Mouse (Mus musculus): ENCODE results near the gene Haus8. TPM values are rescaled to one million over a fixed set of nuclear protein-coding genes. Genes with fewer than 3 reads are reported as not detected.
"Not testable (repeated sequence)": the region's sequence is repeated elsewhere in the genome, so short reads cannot be mapped to it uniquely, and the experiment has no call there.

The Haus8 gene
- polyA plus RNA-seq (2015; fragmentation: Nextera tagmentation; extraction: Ambion mirVana), result 58.2 and 58.3 TPM in 2 replicates

GRCm38 (mm10) chr8:71272286-71273150, at the start of gene Haus8, which contains the start of gene Myo9b:
TSS of gene Haus8 (minus strand) at chr8:71272934.
TSS of gene Myo9b (plus strand) at chr8:71272714.
- peak; percentile 99 for ATAC-seq (ENCODE audit: low FRiP score, low read depth)
- Histone ChIP-seq H3K36me3 (peaks cover 17% of the 10 kb centered on the region), H3K4me3 (peak within 1 kb of the TSS; percentile 85), H3K4me1 (peaks cover 32% of the 10 kb centered on the region), H3K4me2 (replicated peaks) (peak within 1 kb of the TSS; percentile 86), H3K27me3 (no peaks in the 10 kb centered on the region), H3K9ac (peak within 1 kb of the TSS; percentile 80), H3K9me3 (no peaks in the 10 kb centered on the region), H3K27ac (peak within 1 kb of the TSS; percentile 83)
- WGBS, result under 1% methylated on average over 81 of the region's 84 CpGs

- not testable (repeated sequence) for H3K4me3 ChIP-seq; H3K4me2 ChIP-seq (replicated peaks); H3K9me3 ChIP-seq; H3K27ac ChIP-seq; H3K9ac ChIP-seq; H3K4me1 ChIP-seq; H3K27me3 ChIP-seq; ATAC-seq (ENCODE audit: low FRiP score, low read depth)
- WGBS, result 92% methylated on average over 2 of the region's 2 CpGs
- H3K36me3 ChIP-seq, result peaks cover 67% of the 10 kb centered on the region
Measured at GRCm38 (mm10) chr8:71319760-71320159, 47.0 kb upstream of the Haus8 start.

- not testable (repeated sequence) for H3K4me2 ChIP-seq (replicated peaks); ATAC-seq (ENCODE audit: low FRiP score, low read depth); H3K4me3 ChIP-seq; H3K27me3 ChIP-seq; H3K9ac ChIP-seq; H3K9me3 ChIP-seq; H3K4me1 ChIP-seq; H3K27ac ChIP-seq
- peaks cover 57% of the 10 kb centered on the region for H3K36me3 ChIP-seq
- WGBS, result 85% methylated on average over 5 of the region's 5 CpGs
Measured at GRCm38 (mm10) chr8:71318610-71319009, 45.9 kb upstream of the Haus8 start.

DNA sequence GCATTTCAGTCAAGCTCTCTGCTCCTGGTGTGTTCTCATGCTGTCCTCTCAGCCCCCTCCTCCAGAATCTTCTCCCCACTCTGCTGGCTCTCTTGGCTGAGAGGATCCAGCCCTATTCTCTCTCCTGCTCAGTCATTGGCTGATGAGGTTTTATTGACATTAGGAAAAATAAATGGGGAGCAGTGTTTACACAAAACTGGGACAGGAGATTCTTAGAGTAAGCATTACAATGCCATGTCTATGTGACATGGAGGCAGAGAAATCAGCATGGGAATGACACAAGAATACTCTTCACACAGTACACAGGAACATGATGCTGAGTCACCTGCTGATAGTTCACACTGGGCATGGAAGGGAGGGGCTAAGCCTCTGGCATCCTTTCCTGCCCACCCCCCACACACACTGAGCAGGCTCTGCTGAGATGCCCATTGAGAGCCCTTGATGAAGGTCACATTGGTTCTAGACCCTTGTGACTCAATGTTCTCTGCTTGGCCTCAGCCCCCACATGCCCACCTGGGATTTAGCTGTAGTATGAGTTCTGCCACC, 43.8 kb upstream of the Haus8 start:
- no peak for ATAC-seq (ENCODE audit: low FRiP score, low read depth)
- Histone ChIP-seq H3K27me3 (no peaks in the 10 kb centered on the region), H3K9me3 (no peaks in the 10 kb centered on the region), H3K36me3 (peaks cover 37% of the 10 kb centered on the region), H3K27ac (no peak overlapping the region), H3K4me2 (replicated peaks) (no peak overlapping the region), H3K9ac (no peak overlapping the region), H3K4me3 (no peak overlapping the region), H3K4me1 (peaks cover 14% of the 10 kb centered on the region)

GRCm38 (mm10) chr8:71315972-71316371, 43.2 kb upstream of the Haus8 start:
- Histone ChIP-seq H3K9me3 (no peaks in the 10 kb centered on the region), H3K9ac (no peak overlapping the region), H3K36me3 (peaks cover 31% of the 10 kb centered on the region), H3K4me3 (no peak overlapping the region), H3K4me2 (replicated peaks) (no peak overlapping the region), H3K4me1 (peaks cover 14% of the 10 kb centered on the region), H3K27me3 (no peaks in the 10 kb centered on the region), H3K27ac (no peak overlapping the region)
- 91% methylated on average over 5 of the region's 5 CpGs for WGBS
- ATAC-seq (ENCODE audit: low FRiP score, low read depth), result no peak

GRCm38 (mm10) chr8:71313951-71314350, 41.2 kb upstream of the Haus8 start:
- no peak for ATAC-seq (ENCODE audit: low FRiP score, low read depth)
- no peaks in the 10 kb centered on the region for H3K9me3 ChIP-seq
- H3K27ac ChIP-seq, result no peak overlapping the region
- 90% methylated on average over 2 of the region's 2 CpGs for WGBS
- peaks cover 14% of the 10 kb centered on the region for H3K4me1 ChIP-seq
- no peak overlapping the region for H3K9ac ChIP-seq
- no peaks in the 10 kb centered on the region for H3K27me3 ChIP-seq
- H3K4me3 ChIP-seq, result no peak overlapping the region
- H3K4me2 ChIP-seq (replicated peaks), result no peak overlapping the region
- H3K36me3 ChIP-seq, result peaks cover 28% of the 10 kb centered on the region

- Histone ChIP-seq H3K27me3 (no peaks in the 10 kb centered on the region), H3K36me3 (peaks cover 26% of the 10 kb centered on the region), H3K9ac (peak overlapping the region; percentile 48; the same call in 1 of the 2 replicates), H3K4me2 (replicated peaks) (no peak overlapping the region), H3K4me1 (peaks cover 14% of the 10 kb centered on the region), H3K27ac (peak overlapping the region; percentile 28; the same call in 1 of the 2 replicates), H3K4me3 (no peak overlapping the region), H3K9me3 (no peaks in the 10 kb centered on the region)
- peak; percentile 50 for ATAC-seq (ENCODE audit: low FRiP score, low read depth)
- 58% methylated on average over 1 of the region's 1 CpGs for WGBS
Measured at GRCm38 (mm10) chr8:71312700-71313099, 40.0 kb upstream of the Haus8 start.

GRCm38 (mm10) chr8:71310446-71310845, 37.7 kb upstream of the Haus8 start:
- no peak for ATAC-seq (ENCODE audit: low FRiP score, low read depth)
- no peaks in the 10 kb centered on the region for H3K9me3 ChIP-seq
- H3K27ac ChIP-seq, result no peak overlapping the region
- H3K9ac ChIP-seq, result no peak overlapping the region
- H3K36me3 ChIP-seq, result peaks cover 8% of the 10 kb centered on the region
- H3K4me1 ChIP-seq, result peaks cover 14% of the 10 kb centered on the region
- H3K4me3 ChIP-seq, result no peak overlapping the region
- no peaks in the 10 kb centered on the region for H3K27me3 ChIP-seq
- no peak overlapping the region for H3K4me2 ChIP-seq (replicated peaks)
- 80% methylated on average over 6 of the region's 6 CpGs for WGBS

DNA sequence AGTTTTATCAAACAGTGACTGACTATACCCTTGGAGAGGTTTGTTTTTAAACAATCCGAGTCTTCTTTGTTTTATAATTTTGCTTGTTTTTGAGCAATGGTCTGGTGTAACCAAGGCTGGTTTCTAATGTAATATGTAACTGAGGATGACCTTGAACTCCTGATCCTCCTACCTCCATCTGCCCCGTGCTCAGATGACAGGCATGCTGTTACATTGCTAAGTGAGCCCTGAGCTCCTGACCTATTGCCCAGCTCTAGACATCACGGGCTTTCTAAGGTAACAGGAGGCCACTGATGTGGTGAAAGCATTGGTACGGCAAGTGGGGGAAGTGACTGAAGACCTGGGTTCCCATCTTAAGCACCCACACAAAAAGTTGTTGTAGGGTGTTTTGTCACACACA, 35.2 kb upstream of the Haus8 start:
- Histone ChIP-seq H3K4me2 (replicated peaks) (no peak overlapping the region), H3K9ac (no peak overlapping the region), H3K9me3 (peaks cover 4% of the 10 kb centered on the region; the same call in 1 of the 2 replicates), H3K4me3 (no peak overlapping the region), H3K4me1 (peaks cover 10% of the 10 kb centered on the region), H3K27me3 (no peaks in the 10 kb centered on the region), H3K36me3 (peaks cover 17% of the 10 kb centered on the region), H3K27ac (no peak overlapping the region)
- no peak for ATAC-seq (ENCODE audit: low FRiP score, low read depth)
- 91% methylated on average over 4 of the region's 4 CpGs for WGBS

DNA sequence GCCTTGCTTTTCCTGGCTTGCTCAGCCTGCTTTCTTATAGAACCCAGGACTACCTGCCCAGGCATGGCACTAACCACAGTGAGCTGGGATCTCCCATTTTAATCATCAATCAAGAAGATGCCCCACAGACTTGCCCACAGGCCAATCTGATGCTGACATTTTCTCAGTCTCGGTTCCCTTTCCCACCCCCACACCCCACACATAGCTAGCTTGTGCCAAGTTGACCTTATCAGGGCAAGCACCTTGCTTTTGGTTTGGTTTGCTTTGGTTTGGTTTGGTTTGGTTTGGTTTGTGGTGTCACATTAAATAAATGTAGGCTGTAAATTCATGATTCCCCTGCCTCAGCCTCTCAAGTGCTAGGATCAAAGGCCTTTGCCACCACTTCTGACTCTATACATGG, 34.6 kb upstream of the Haus8 start:
- Histone ChIP-seq H3K4me1 (peaks cover 4% of the 10 kb centered on the region), H3K27ac (no peak overlapping the region), H3K9ac (no peak overlapping the region), H3K4me2 (replicated peaks) (no peak overlapping the region), H3K4me3 (no peak overlapping the region), H3K27me3 (no peaks in the 10 kb centered on the region), H3K9me3 (peaks cover 6% of the 10 kb centered on the region; the same call in 1 of the 2 replicates), H3K36me3 (peaks cover 21% of the 10 kb centered on the region)
- WGBS, result 90% methylated on average over 1 of the region's 1 CpGs
- ATAC-seq (ENCODE audit: low FRiP score, low read depth), result no peak

DNA sequence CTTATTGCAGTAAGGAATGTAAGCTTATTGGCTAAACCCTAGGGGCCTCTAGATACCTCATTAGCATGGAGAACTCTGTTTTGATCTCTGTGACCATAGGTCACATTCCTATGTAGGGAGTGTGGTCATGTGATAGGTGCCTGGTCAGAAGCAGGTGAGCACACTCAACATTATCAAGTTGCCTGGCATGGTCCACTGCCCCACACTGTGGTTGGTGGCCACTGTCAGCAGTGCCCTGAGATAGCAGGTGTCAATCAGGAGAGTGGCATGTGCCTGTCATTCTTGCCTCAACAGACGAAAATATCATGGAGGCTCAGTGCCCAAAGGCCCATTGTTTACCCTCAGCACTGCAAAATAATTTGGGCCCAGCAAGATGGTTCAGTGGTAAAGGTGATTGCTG, 33.3 kb upstream of the Haus8 start:
- ATAC-seq (ENCODE audit: low FRiP score, low read depth), result no peak
- peaks cover 12% of the 10 kb centered on the region; the same call in 1 of the 2 replicates for H3K9me3 ChIP-seq
- 86% methylated on average over 1 of the region's 1 CpGs for WGBS

DNA sequence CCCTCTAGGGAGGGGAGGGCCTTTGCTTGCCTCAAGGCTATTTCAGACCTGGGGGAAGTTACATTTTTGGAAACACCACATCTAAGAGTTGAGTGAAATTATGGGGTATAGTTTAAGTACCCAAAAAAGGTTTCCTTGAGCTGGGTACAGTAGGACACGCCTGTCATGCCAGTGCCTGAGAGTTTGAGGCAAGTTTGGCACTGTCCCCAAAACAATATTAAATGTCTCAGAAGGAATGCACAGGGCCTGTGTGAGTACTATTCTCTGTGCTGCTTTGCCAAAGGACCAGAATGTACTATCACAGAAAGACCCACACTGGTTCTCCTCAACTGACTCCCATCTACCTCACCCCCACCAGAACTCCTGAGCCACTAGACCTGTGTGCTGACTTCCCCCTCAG, 30.9 kb upstream of the Haus8 start:
- Histone ChIP-seq H3K27ac (no peak overlapping the region), H3K9ac (no peak overlapping the region), H3K36me3 (peaks cover 34% of the 10 kb centered on the region), H3K4me3 (no peak overlapping the region), H3K9me3 (peaks cover 12% of the 10 kb centered on the region; the same call in 1 of the 2 replicates), H3K4me2 (replicated peaks) (no peak overlapping the region), H3K4me1 (no peaks in the 10 kb centered on the region), H3K27me3 (no peaks in the 10 kb centered on the region)
- ATAC-seq (ENCODE audit: low FRiP score, low read depth), result no peak
- WGBS, result 71% methylated on average over 1 of the region's 1 CpGs

More for the DNA sequence above, 33.3 kb upstream of the Haus8 start:
- Histone ChIP-seq H3K4me3 (no peak overlapping the region), H3K4me2 (replicated peaks) (no peak overlapping the region), H3K9ac (no peak overlapping the region), H3K27ac (no peak overlapping the region), H3K27me3 (no peaks in the 10 kb centered on the region), H3K36me3 (peaks cover 27% of the 10 kb centered on the region), H3K4me1 (no peaks in the 10 kb centered on the region)
